In genomic region chr13:3343611-3344010, GRCm38 (mm10) we compare ENCODE assay signal across 7 mouse cellular contexts.
"Had no signal": no experiment of that assay in that cellular context is flagged by ENCODE, and none has a peak within 500 bp of the region (broad histone marks: within the 10 kb centered on the region; RNA-seq: fewer than 3 reads in every experiment).

No protein-coding gene starts in this region.

- DNase-seq: kidney, adult 2 months; kidney, postnatal 25 days; layer of hippocampus, adult 9-11 months; liver, postnatal 0 days; lung, embryonic 14.5 days; thymus, adult 2 months; thymus, postnatal 25 days had no signal
